Mouse (Mus musculus) ES-E14 (cell line): ENCODE measurements around the gene Cemip2.

ENCODE experiments used
- CHD2 ChIP-seq: IDR thresholded peaks from 2 replicates; pipeline ENCODE4 v1.6.1; 2014; ENCODE audit warnings: mild to moderate bottlenecking, low read depth, low read length, inconsistent platforms
- HCFC1 ChIP-seq: IDR thresholded peaks from 2 replicates; pipeline ENCODE4 v1.6.1; 2012; ENCODE audit warnings: low read length, inconsistent platforms, borderline replicate concordance; ENCODE audit not compliant: insufficient read depth
- MAFK ChIP-seq: IDR thresholded peaks from 2 replicates; pipeline ENCODE4 v1.6.1; 2014; ENCODE audit warnings: mild to moderate bottlenecking, low read depth, low read length, inconsistent platforms; ENCODE audit not compliant: insufficient read depth
- ZC3H11A ChIP-seq: IDR thresholded peaks from 2 replicates; pipeline ENCODE4 v1.6.1; 2012; ENCODE audit warnings: low read depth, mild to moderate bottlenecking, inconsistent platforms, low read length, borderline replicate concordance
- ZNF384 ChIP-seq: IDR thresholded peaks from 2 replicates; pipeline ENCODE4 v1.6.1; 2012; ENCODE audit warnings: low read depth, low read length, inconsistent platforms

DNA sequence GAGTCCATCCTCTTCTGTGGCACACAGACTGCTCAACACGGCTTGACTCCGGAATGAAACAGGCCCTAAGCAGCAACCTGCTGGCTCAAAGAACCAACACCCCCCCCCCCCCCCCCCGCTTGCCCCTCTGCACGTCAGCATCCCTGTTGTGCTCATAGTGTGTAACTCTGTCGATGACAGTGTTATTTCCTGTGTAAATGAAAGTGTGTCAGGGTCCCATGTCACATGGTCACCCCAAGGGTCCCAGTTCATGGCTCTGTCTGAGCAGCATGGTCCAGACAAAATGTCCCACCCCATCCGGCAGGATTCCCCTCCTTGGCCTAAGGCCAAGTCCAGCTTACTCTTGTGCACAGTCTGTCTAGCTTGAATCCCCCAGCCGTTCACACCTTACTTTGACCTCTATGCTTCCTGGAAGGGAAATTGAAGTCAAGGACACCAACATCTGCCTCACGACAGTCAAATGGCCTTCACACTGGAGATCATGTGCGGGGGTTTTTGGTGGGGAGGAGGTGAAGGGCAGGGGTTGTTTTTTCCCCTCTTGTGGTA, 10.6 kb upstream of the Cemip2 start:
- TF ChIP-seq HCFC1: no peak
- TF ChIP-seq CHD2: no peak
- no peak for TF ChIP-seq ZNF384
- no peak for TF ChIP-seq ZC3H11A
- no peak for TF ChIP-seq MAFK
